Mouse (Mus musculus) regulatory T cell (primary cell): ENCODE data around the gene Bcar3.

Experiments used
- in situ Hi-C: fragments of 300-600 bp; cut with MboI, MseI; formaldehyde crosslinking; loops from one replicate; pipeline ENCODE4 v1.15.1; 2025; ENCODE audit warnings: high pct_unique_total_duplicates

Gene Bcar3

GRCm38 (mm10) chr3:122509534-122510239 is 215.8 kb downstream of the Bcar3 start:
- in situ Hi-C loops, result loop anchor here (5.0 kb wide), 1 partner anchor 133 kb away; no protein-coding TSS in a partner anchor

- in situ Hi-C loops, result loop anchor here (5.0 kb wide), 1 partner anchor 132 kb away; no protein-coding TSS in a partner anchor
Observed at GRCm38 (mm10) chr3:122510240-122510750, 216.4 kb downstream of the Bcar3 start.

GRCm38 (mm10) chr3:122510932-122511331 is 217.0 kb downstream of the Bcar3 start:
- in situ Hi-C loops, result loop anchor here (5.0 kb wide), 1 partner anchor 131 kb away; no protein-coding TSS in a partner anchor

- in situ Hi-C loops, result loop anchor here (5.0 kb wide), 1 partner anchor 130 kb away; no protein-coding TSS in a partner anchor
Observed at GRCm38 (mm10) chr3:122511721-122512619, 218.0 kb downstream of the Bcar3 start.

GRCm38 (mm10) chr3:122512725-122513375 is 218.9 kb downstream of the Bcar3 start:
- in situ Hi-C loops, result loop anchor here (5.0 kb wide), 1 partner anchor 129 kb away; no protein-coding TSS in a partner anchor

- in situ Hi-C loops, result no loop called here
Observed at GRCm38 (mm10) chr3:122515568-122516326, 221.8 kb downstream of the Bcar3 start.

GRCm38 (mm10) chr3:122516327-122516695 is 222.4 kb downstream of the Bcar3 start:
- in situ Hi-C loops, result no loop called here

- in situ Hi-C loops, result no loop called here
Observed at GRCm38 (mm10) chr3:122517726-122518125, 223.8 kb downstream of the Bcar3 start.

- in situ Hi-C loops, result no loop called here
Observed at GRCm38 (mm10) chr3:122518231-122518736, 224.3 kb downstream of the Bcar3 start.

- in situ Hi-C loops, result no loop called here
Observed at GRCm38 (mm10) chr3:122519082-122519481, 225.1 kb downstream of the Bcar3 start.

GRCm38 (mm10) chr3:122520365-122520764 is 226.4 kb downstream of the Bcar3 start:
- in situ Hi-C loops, result no loop called here

GRCm38 (mm10) chr3:122520875-122521274 is 226.9 kb downstream of the Bcar3 start:
- in situ Hi-C loops, result no loop called here

GRCm38 (mm10) chr3:122521294-122521693 is 227.4 kb downstream of the Bcar3 start:
- in situ Hi-C loops, result no loop called here

- in situ Hi-C loops, result no loop called here
Observed at GRCm38 (mm10) chr3:122528477-122528876, 234.5 kb downstream of the Bcar3 start.

GRCm38 (mm10) chr3:122535938-122536703 is 242.2 kb downstream of the Bcar3 start:
- in situ Hi-C loops, result no loop called here

- in situ Hi-C loops, result no loop called here
Observed at GRCm38 (mm10) chr3:122538851-122539250, 244.9 kb downstream of the Bcar3 start.

GRCm38 (mm10) chr3:122539961-122540690 is 246.2 kb downstream of the Bcar3 start:
- in situ Hi-C loops, result no loop called here

GRCm38 (mm10) chr3:122540918-122541317 is 247.0 kb downstream of the Bcar3 start:
- in situ Hi-C loops, result no loop called here

- in situ Hi-C loops, result no loop called here
Observed at GRCm38 (mm10) chr3:122545346-122545745, 251.4 kb downstream of the Bcar3 start.
